Mouse (Mus musculus): ENCODE results near the gene Gba2. TPM values are rescaled to one million over a fixed set of nuclear protein-coding genes. Genes with fewer than 3 reads are reported as not detected.
A peak's percentile ranks its signal among the peaks of the same experiment; 100 is the strongest.

Gene Gba2
- polyA plus RNA-seq, 1 experiment from 2014 or later, result 16.1 TPM

DNA sequence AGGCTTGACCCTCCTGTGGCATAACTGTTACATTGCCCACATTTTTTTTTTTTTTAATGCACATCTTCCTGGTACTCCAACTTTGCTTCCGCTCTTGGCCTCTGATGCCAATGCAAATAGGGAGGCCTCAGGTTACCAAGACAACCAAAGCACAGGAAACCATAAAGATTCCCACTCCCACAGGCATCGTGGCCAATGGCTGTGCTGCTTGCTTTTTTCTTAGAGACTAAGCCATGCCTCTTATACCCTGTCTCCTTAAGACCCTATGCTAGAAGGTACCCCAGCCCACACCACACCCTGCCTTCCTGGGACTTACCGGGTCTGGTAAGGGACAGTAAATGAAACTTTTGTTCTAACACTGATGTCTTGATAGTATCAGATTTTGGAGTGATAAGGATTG lies 14.8 kb upstream of the Gba2 start:
- Histone ChIP-seq H3K27ac (no peak overlapping the region), H3K9me3 (no peaks in the 10 kb centered on the region), H3K4me3 (replicated peaks) (no peak overlapping the region), H3K9ac (no peak overlapping the region), H3K4me2 (no peak overlapping the region), H3K36me3 (no peaks in the 10 kb centered on the region), H3K27me3 (replicated peaks) (no peaks in the 10 kb centered on the region), H3K4me1 (no peaks in the 10 kb centered on the region)
- no peak for ATAC-seq (ENCODE audit: insufficient read depth, low FRiP score, low read depth)
- 52% methylated on average over 3 of the region's 3 CpGs for WGBS

DNA sequence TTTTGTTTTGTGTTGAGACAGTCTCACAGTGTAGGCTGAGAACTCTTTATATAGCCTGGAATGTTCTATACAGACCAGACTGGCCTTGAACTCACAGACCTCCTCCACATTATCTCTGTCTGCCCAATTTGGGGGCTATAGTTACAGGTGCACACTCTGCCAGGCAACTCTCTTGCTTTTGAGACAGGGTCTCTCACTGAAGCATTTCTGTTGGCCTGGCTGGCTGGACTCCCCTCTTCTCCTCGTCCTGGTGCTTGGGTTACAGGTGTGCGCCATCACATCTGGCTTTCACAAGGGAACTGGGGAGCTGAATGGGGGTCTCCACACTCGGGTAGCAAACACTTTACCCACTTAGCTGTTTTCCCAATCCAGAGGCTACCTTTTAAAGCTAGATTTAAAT lies 13.3 kb upstream of the Gba2 start:
- Histone ChIP-seq H3K9ac (no peak overlapping the region), H3K27me3 (replicated peaks) (no peaks in the 10 kb centered on the region), H3K4me3 (replicated peaks) (no peak overlapping the region), H3K4me2 (no peak overlapping the region), H3K9me3 (no peaks in the 10 kb centered on the region), H3K27ac (no peak overlapping the region), H3K4me1 (no peaks in the 10 kb centered on the region), H3K36me3 (no peaks in the 10 kb centered on the region)
- 76% methylated on average over 3 of the region's 3 CpGs for WGBS
- no peak for ATAC-seq (ENCODE audit: insufficient read depth, low FRiP score, low read depth)

DNA sequence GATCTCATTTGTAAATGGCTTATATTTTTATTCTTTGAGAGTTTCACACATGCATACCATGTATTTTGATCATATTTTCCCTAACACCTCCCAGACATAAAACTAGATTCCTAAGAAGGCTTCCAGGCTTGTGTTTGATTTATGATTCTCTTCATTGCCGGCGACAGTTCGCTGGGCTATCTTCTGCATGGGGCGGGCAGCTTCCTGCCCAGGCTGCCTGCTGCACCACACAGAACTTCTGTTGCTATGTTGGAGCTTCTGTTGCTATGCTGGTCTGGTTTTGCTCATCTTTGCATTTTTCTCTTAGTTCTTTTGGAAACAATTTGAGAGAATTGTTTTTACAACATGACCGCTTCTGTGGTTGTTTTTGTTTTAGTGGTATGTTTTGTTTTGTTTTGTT lies 12.9 kb upstream of the Gba2 start:
- no peaks in the 10 kb centered on the region for H3K36me3 ChIP-seq
- no peak overlapping the region for H3K9ac ChIP-seq
- no peaks in the 10 kb centered on the region for H3K4me1 ChIP-seq
- H3K4me3 ChIP-seq (replicated peaks), result no peak overlapping the region
- H3K9me3 ChIP-seq, result no peaks in the 10 kb centered on the region
- H3K27ac ChIP-seq, result no peak overlapping the region
- WGBS, result 53% methylated on average over 5 of the region's 5 CpGs
- H3K27me3 ChIP-seq (replicated peaks), result no peaks in the 10 kb centered on the region
- H3K4me2 ChIP-seq, result no peak overlapping the region
- ATAC-seq (ENCODE audit: insufficient read depth, low FRiP score, low read depth), result no peak

DNA sequence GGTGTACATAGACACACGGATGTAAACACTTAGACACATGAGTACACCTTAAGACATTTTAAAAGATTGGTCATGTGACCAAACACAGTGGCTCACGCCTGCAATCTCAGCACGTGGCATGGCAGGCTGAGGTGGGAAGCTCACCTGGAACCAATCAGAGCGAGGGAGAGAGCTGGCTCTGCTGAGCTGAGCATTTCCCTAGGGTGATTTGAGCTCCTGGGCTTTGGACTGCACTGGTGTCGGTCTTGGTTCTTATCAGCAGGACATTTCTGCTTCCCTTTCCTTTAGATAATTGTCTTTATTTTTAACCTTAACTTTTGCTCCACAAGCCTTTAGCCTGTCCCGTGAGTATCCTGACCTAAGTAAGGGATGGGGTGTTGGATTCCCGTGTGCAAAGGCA lies 9.0 kb upstream of the Gba2 start:
- 47% methylated on average over 7 of the region's 7 CpGs for WGBS
- Histone ChIP-seq H3K36me3 (peaks cover 10% of the 10 kb centered on the region), H3K9ac (no peak overlapping the region), H3K27ac (no peak overlapping the region), H3K27me3 (replicated peaks) (no peaks in the 10 kb centered on the region), H3K4me1 (no peaks in the 10 kb centered on the region), H3K4me2 (no peak overlapping the region), H3K9me3 (no peaks in the 10 kb centered on the region), H3K4me3 (replicated peaks) (no peak overlapping the region)
- no peak for ATAC-seq (ENCODE audit: insufficient read depth, low FRiP score, low read depth)

DNA sequence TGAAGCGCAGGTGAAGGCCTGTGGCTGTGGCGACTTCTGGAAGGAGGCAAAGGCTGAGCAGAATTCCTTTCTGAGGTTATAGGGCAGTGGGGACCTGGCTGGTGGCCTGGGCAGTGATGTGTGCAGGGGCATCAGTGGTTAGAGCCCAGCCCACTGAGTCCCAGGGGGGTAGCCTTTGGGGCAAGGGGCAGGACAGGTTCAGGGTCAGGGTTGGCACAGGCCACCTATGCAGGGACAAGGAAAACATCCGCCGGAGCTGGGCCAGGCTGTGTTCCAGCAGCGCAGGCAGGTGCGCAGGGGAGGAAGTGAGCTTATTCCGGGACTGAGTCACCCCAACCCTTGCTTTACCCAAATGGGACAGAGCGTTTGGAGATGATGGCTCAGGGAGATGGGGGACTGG lies 7.7 kb upstream of the Gba2 start:
- no peaks in the 10 kb centered on the region for H3K27me3 ChIP-seq (replicated peaks)
- no peak overlapping the region for H3K27ac ChIP-seq
- H3K4me2 ChIP-seq, result no peak overlapping the region
- H3K9ac ChIP-seq, result no peak overlapping the region
- no peak for ATAC-seq (ENCODE audit: insufficient read depth, low FRiP score, low read depth)
- no peaks in the 10 kb centered on the region for H3K4me1 ChIP-seq
- WGBS, result 71% methylated on average over 8 of the region's 8 CpGs
- H3K36me3 ChIP-seq, result peaks cover 18% of the 10 kb centered on the region
- H3K4me3 ChIP-seq (replicated peaks), result no peak overlapping the region
- H3K9me3 ChIP-seq, result no peaks in the 10 kb centered on the region

DNA sequence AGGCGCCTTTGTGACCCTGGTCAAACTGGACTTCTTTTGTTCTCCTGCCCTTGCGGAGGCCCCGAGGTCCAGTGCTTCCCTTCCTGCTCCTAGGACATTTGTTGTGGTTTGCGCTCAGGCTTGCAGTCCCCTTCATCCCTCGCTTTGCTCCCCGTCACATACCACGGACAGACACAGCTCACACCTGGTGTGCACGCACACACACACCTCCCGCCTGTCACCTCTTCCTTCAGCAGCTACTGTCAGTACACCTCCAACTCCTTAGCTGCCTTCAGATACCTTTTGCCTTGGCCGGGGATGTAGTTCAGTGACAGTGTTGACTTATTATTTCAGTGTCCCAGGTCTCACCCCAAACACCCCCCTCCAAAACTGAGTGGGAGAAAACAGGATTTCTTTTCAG lies 7.0 kb upstream of the Gba2 start:
- 51% methylated on average over 10 of the region's 10 CpGs for WGBS
- H3K4me2 ChIP-seq, result no peak overlapping the region

DNA sequence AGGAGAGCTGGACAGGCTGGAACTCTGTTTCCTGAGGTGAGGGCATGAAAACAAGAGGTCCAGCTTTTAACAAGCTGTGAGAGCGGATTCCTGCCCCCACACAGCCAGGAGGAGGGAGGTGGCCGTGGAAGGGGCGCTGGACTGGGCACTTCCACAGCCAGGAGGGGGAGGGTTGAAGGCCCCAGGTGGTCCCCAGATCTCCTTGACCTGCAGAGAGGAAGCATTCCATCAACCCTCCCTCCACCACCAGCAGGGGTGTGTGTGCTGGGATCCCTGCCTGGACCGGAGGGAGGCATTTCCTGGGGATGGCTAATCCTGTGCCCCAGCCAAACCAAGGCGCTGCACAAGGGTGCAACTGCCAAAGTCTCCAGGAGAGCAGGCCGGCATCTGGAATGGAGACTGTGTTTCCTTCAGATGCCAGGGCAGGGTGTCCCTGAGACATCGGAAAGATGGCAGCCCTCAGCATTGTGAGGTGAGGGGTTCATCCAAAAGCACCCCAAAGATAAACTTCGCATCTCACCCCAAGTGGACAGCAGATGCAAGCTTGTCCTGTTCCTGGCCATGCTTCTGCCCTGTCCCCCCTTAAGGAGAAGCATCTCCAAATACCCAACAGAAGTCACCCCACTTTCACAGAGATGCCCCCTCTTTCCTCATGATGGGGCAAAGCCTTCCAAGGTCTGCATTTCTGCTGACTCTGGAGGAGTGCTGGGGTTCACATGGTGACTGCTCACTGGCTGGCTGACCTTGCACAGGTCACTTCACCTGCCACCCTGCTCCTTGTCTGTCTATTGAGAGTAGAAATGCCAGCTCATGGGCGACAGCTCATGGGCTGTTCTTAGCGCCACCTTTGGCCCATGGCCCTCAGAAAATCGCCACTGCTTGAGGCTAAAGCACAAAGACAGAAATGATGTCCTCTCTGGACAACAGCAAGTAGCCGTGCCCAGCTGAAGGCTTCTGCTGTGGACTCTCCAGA lies 6.1 kb upstream of the Gba2 start, which contains the start of gene Msmp:
TSS of gene Msmp (minus strand) at position 51 of the 973 bp plus-strand sequence.
- ATAC-seq (ENCODE audit: insufficient read depth, low FRiP score, low read depth), result no peak
- Histone ChIP-seq H3K9ac (no peak within 1 kb of the TSS), H3K4me2 (no peak within 1 kb of the TSS)

More for the DNA sequence above, 7.0 kb upstream of the Gba2 start:
- H3K27ac ChIP-seq, result no peak overlapping the region
- H3K36me3 ChIP-seq, result peaks cover 23% of the 10 kb centered on the region
- no peak for ATAC-seq (ENCODE audit: insufficient read depth, low FRiP score, low read depth)
- H3K27me3 ChIP-seq (replicated peaks), result no peaks in the 10 kb centered on the region
- no peak overlapping the region for H3K4me3 ChIP-seq (replicated peaks)
- H3K4me1 ChIP-seq, result no peaks in the 10 kb centered on the region
- no peak overlapping the region for H3K9ac ChIP-seq
- no peaks in the 10 kb centered on the region for H3K9me3 ChIP-seq

DNA sequence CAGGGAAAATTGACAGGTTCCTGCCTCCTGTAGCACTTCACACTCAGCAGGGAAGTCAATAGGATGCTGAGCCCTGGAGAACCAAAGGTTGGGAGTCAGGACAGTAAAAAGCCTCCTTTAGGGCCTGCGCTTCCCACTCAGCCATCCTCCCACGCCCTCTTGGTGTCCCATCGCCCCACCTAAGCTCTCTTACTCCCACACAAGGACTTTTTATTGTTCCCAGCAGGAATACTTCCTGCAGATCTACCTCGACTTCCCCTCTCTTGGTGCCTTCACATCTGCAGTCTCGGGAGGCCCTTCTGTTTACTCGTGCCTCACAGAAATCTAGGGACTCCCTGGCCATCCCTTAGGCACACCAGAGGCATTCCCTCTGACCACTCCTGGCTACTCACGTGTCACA lies 4.7 kb upstream of the Gba2 start:
- no peak overlapping the region for H3K4me2 ChIP-seq
- H3K9me3 ChIP-seq, result no peaks in the 10 kb centered on the region
- ATAC-seq (ENCODE audit: insufficient read depth, low FRiP score, low read depth), result no peak
- no peak overlapping the region for H3K9ac ChIP-seq
- no peak overlapping the region for H3K4me3 ChIP-seq (replicated peaks)
- H3K36me3 ChIP-seq, result peaks cover 29% of the 10 kb centered on the region
- 69% methylated on average over 7 of the region's 7 CpGs for WGBS
- no peaks in the 10 kb centered on the region for H3K27me3 ChIP-seq (replicated peaks)
- H3K27ac ChIP-seq, result no peak overlapping the region
- H3K4me1 ChIP-seq, result peaks cover 11% of the 10 kb centered on the region

More for the DNA sequence above, 6.1 kb upstream of the Gba2 start, which contains the start of gene Msmp:
- Histone ChIP-seq H3K4me3 (replicated peaks) (no peak within 1 kb of the TSS), H3K4me1 (peaks cover 6% of the 10 kb centered on the region), H3K27ac (no peak within 1 kb of the TSS), H3K9me3 (no peaks in the 10 kb centered on the region), H3K27me3 (replicated peaks) (no peaks in the 10 kb centered on the region), H3K36me3 (peaks cover 29% of the 10 kb centered on the region)
- 69% methylated on average over 12 of the region's 12 CpGs for WGBS

DNA sequence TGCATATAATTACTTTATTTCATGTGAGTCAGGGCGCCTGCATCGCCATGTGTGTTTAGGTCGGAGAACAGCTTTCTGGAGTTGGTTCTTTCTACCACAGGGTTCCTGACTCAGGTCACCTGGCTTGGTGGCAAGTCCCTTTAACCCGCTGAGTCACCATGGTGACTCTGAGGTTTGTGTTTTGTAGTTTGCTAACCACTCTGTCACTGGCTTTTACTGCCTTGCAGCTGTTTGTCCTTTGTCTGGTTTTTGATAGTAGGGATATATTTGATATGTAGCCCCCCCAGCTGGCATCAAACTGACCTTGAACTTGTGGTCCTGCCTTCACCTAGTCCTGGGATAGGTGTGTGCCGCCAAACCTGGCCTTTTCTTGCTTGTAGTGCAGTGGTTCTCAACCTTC lies 3.6 kb upstream of the Gba2 start:
- peaks cover 29% of the 10 kb centered on the region for H3K36me3 ChIP-seq
- H3K4me1 ChIP-seq, result peaks cover 18% of the 10 kb centered on the region
- no peak overlapping the region for H3K27ac ChIP-seq
- 89% methylated on average over 5 of the region's 5 CpGs for WGBS
- H3K9me3 ChIP-seq, result no peaks in the 10 kb centered on the region
- H3K4me3 ChIP-seq (replicated peaks), result no peak overlapping the region
- no peak overlapping the region for H3K9ac ChIP-seq
- no peaks in the 10 kb centered on the region for H3K27me3 ChIP-seq (replicated peaks)
- no peak for ATAC-seq (ENCODE audit: insufficient read depth, low FRiP score, low read depth)
- H3K4me2 ChIP-seq, result no peak overlapping the region

DNA sequence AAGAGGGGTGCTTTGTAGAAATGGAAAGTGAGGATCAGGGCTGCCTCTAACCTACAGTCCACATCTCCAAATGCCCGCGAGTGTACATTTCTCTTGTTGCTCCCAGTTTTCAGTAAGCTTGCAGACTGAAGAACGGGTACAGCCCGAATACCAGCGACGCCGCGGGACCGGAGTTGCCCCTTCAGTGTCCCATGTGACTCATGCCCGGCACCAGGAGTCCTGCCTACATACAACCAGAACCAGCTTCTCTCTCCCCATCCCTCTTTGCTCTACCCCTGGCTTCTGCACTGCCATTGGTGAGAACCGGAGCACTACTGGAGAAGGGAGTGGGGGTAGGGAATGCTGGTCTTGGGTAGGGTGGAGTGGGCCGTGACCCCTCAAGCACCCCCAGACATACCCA lies 2.7 kb upstream of the Gba2 start:
- no peak overlapping the region for H3K4me3 ChIP-seq (replicated peaks)
- H3K27ac ChIP-seq, result no peak overlapping the region
- peaks cover 29% of the 10 kb centered on the region for H3K36me3 ChIP-seq
- H3K9me3 ChIP-seq, result no peaks in the 10 kb centered on the region
- H3K27me3 ChIP-seq (replicated peaks), result no peaks in the 10 kb centered on the region
- WGBS, result 93% methylated on average over 12 of the region's 12 CpGs
- H3K4me1 ChIP-seq, result peaks cover 27% of the 10 kb centered on the region
- H3K4me2 ChIP-seq, result no peak overlapping the region
- H3K9ac ChIP-seq, result no peak overlapping the region
- ATAC-seq (ENCODE audit: insufficient read depth, low FRiP score, low read depth), result no peak

DNA sequence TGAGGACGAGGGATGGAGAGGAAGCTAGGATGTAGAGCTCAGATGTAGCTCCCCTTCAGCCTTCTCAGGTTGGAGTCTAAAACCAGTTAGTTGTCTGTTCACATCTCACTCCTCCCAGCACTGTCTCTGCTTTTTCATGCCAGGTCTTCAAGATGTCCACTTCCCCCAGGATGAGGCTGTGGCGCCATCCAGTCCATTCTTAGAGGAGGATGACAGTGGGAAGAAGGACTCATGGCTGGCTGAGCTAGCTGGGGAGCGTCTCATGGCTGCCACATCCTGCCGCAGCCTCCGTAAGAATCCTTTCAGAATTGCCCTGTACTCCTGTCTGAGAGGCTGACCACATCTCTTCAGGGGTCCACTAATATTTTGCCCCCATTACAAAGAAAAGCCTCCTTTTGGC lies 2.0 kb upstream of the Gba2 start:
- Histone ChIP-seq H3K36me3 (peaks cover 29% of the 10 kb centered on the region), H3K9ac (no peak overlapping the region), H3K4me3 (replicated peaks) (no peak overlapping the region), H3K27ac (no peak overlapping the region), H3K9me3 (no peaks in the 10 kb centered on the region), H3K4me1 (peaks cover 30% of the 10 kb centered on the region), H3K4me2 (no peak overlapping the region), H3K27me3 (replicated peaks) (no peaks in the 10 kb centered on the region)
- ATAC-seq (ENCODE audit: insufficient read depth, low FRiP score, low read depth), result no peak
- WGBS, result 91% methylated on average over 5 of the region's 5 CpGs

DNA sequence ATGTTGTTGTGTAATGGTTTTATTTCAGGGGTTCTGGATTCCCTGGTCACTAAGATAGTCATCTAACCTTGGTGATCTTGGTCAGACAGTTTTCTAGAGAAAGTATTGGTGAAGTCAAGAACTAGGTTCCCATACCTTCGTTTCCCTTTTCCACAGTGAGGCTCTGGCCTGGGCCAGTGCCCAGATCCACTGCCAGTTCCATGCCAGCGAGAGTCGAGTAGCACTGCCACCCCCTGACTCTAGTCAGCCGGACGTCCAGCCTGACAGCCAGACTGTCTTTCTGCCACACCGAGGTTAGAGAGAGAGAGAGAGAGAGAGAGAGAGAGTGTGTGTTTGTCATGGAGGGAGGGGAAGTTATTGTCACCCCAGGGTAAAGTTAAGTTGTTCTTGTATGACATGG lies 1.1 kb upstream of the Gba2 start:
- ATAC-seq (ENCODE audit: insufficient read depth, low FRiP score, low read depth), result no peak
- peaks cover 30% of the 10 kb centered on the region for H3K4me1 ChIP-seq
- H3K9me3 ChIP-seq, result no peaks in the 10 kb centered on the region
- H3K4me2 ChIP-seq, result peak overlapping the region; percentile 93
- H3K36me3 ChIP-seq, result peaks cover 29% of the 10 kb centered on the region
- peak overlapping the region; percentile 79 for H3K4me3 ChIP-seq (replicated peaks)
- no peak overlapping the region for H3K27ac ChIP-seq
- WGBS, result 74% methylated on average over 6 of the region's 6 CpGs
- H3K27me3 ChIP-seq (replicated peaks), result no peaks in the 10 kb centered on the region
- H3K9ac ChIP-seq, result peak overlapping the region; percentile 71; the same call in 1 of the 2 replicates
